Mouse (Mus musculus): ENCODE data around the gene Cfap58. TPM values are rescaled to one million over a fixed set of nuclear protein-coding genes. Genes with fewer than 3 reads are reported as not detected.

Gene Cfap58
- polyA plus RNA-seq, 1 experiment, result not detected

- 90% methylated on average over 4 of the region's 4 CpGs for WGBS
Observed at GRCm38 (mm10) chr19:47914191-47914590, 23.3 kb upstream of the Cfap58 start.

GRCm38 (mm10) chr19:47915251-47915650 is 22.2 kb upstream of the Cfap58 start:
- no peak for DNase-seq (ENCODE audit: low read depth, low spot score)
- WGBS, result 72% methylated on average over 4 of the region's 4 CpGs

More at GRCm38 (mm10) chr19:47914191-47914590, 23.3 kb upstream of the Cfap58 start:
- no peak for DNase-seq (ENCODE audit: low read depth, low spot score)

GRCm38 (mm10) chr19:47917396-47917795 is 20.1 kb upstream of the Cfap58 start:
- 41% methylated on average over 4 of the region's 4 CpGs for WGBS
- no peak for DNase-seq (ENCODE audit: low read depth, low spot score)

- WGBS, result 16% methylated on average over 9 of the region's 9 CpGs
- DNase-seq (ENCODE audit: low read depth, low spot score), result no peak
Observed at GRCm38 (mm10) chr19:47918016-47918415, 19.5 kb upstream of the Cfap58 start.

- DNase-seq (ENCODE audit: low read depth, low spot score), result no peak
- WGBS, result 1% methylated on average over 29 of the region's 29 CpGs
Observed at GRCm38 (mm10) chr19:47918455-47919101, 18.9 kb upstream of the Cfap58 start.

GRCm38 (mm10) chr19:47919126-47919965 is 18.1 kb upstream of the Cfap58 start, which contains the start of the genes Cfap43 and Itprip:
Gene Cfap43 (minus strand): TSS chr19:47919287.
Gene Itprip (minus strand): TSS chr19:47919299.
- DNase-seq (ENCODE audit: low read depth, low spot score), result peak; percentile 89
- under 1% methylated on average over 48 of the region's 48 CpGs for WGBS

GRCm38 (mm10) chr19:47919966-47920375 is 17.5 kb upstream of the Cfap58 start:
- no peak for DNase-seq (ENCODE audit: low read depth, low spot score)
- WGBS, result 2% methylated on average over 8 of the region's 8 CpGs

GRCm38 (mm10) chr19:47925819-47926218 is 11.7 kb upstream of the Cfap58 start:
- 64% methylated on average over 7 of the region's 7 CpGs for WGBS
- DNase-seq (ENCODE audit: low read depth, low spot score), result no peak

- WGBS, result 89% methylated on average over 2 of the region's 2 CpGs
Observed at GRCm38 (mm10) chr19:47927032-47927431, 10.4 kb upstream of the Cfap58 start.

GRCm38 (mm10) chr19:47929043-47929442 is 8.4 kb upstream of the Cfap58 start:
- no peak for DNase-seq (ENCODE audit: low read depth, low spot score)
- WGBS, result 77% methylated on average over 4 of the region's 4 CpGs

More at GRCm38 (mm10) chr19:47927032-47927431, 10.4 kb upstream of the Cfap58 start:
- DNase-seq (ENCODE audit: low read depth, low spot score), result no peak

- peak; percentile 28 for DNase-seq (ENCODE audit: low read depth, low spot score)
- 37% methylated on average over 7 of the region's 7 CpGs for WGBS
Observed at GRCm38 (mm10) chr19:47931982-47932638, 5.4 kb upstream of the Cfap58 start.

- WGBS, result 87% methylated on average over 8 of the region's 8 CpGs
- no peak for DNase-seq (ENCODE audit: low read depth, low spot score)
Observed at GRCm38 (mm10) chr19:47934146-47934545, 3.3 kb upstream of the Cfap58 start.

- WGBS, result 31% methylated on average over 16 of the region's 16 CpGs
Observed at GRCm38 (mm10) chr19:47934636-47935238, 2.7 kb upstream of the Cfap58 start.

GRCm38 (mm10) chr19:47935530-47935929 is 1.9 kb upstream of the Cfap58 start:
- 65% methylated on average over 6 of the region's 6 CpGs for WGBS
- no peak for DNase-seq (ENCODE audit: low read depth, low spot score)

More at GRCm38 (mm10) chr19:47934636-47935238, 2.7 kb upstream of the Cfap58 start:
- DNase-seq (ENCODE audit: low read depth, low spot score), result peak; percentile 38

GRCm38 (mm10) chr19:47936490-47936889 is 985 bp upstream of the Cfap58 start:
- WGBS, result 71% methylated on average over 11 of the region's 11 CpGs
- DNase-seq (ENCODE audit: low read depth, low spot score), result no peak

- WGBS, result 59% methylated on average over 9 of the region's 9 CpGs
- DNase-seq (ENCODE audit: low read depth, low spot score), result no peak
Observed at GRCm38 (mm10) chr19:47936938-47937337, 537 bp upstream of the Cfap58 start.

- no peak for DNase-seq (ENCODE audit: low read depth, low spot score)
- 42% methylated on average over 6 of the region's 6 CpGs for WGBS
Observed at GRCm38 (mm10) chr19:47939361-47939760, 1.9 kb downstream of the Cfap58 start.

- 40% methylated on average over 23 of the region's 23 CpGs for WGBS
- DNase-seq (ENCODE audit: low read depth, low spot score), result no peak
Observed at GRCm38 (mm10) chr19:47946821-47947465, 9.5 kb downstream of the Cfap58 start.

- 83% methylated on average over 7 of the region's 7 CpGs for WGBS
- no peak for DNase-seq (ENCODE audit: low read depth, low spot score)
Observed at GRCm38 (mm10) chr19:47950946-47951345, 13.5 kb downstream of the Cfap58 start.

Data from large intestine, adult 2 months (tissue).